Mouse (Mus musculus) small intestine, adult 2 months (tissue): Measurements from ENCODE around the gene Enho.

Source experiments
- CTCF ChIP-seq: fragments of 200-500 bp; IDR thresholded peaks from 2 replicates; pipeline ENCODE4 v1.5.1; 2012; ENCODE audit warnings: low read depth, mild to moderate bottlenecking, control low read depth, inconsistent platforms, low read length, moderate library complexity, mixed read lengths; ENCODE audit not compliant: insufficient replicate concordance, insufficient read length; ENCODE audit errors: extremely low read depth
- POLR2A ChIP-seq: fragments of 200-500 bp; IDR thresholded peaks from 2 replicates; pipeline ENCODE4 v1.6.1; 2012; ENCODE audit warnings: low read depth, mild to moderate bottlenecking, control low read depth, inconsistent platforms, low read length, moderate library complexity

DNA sequence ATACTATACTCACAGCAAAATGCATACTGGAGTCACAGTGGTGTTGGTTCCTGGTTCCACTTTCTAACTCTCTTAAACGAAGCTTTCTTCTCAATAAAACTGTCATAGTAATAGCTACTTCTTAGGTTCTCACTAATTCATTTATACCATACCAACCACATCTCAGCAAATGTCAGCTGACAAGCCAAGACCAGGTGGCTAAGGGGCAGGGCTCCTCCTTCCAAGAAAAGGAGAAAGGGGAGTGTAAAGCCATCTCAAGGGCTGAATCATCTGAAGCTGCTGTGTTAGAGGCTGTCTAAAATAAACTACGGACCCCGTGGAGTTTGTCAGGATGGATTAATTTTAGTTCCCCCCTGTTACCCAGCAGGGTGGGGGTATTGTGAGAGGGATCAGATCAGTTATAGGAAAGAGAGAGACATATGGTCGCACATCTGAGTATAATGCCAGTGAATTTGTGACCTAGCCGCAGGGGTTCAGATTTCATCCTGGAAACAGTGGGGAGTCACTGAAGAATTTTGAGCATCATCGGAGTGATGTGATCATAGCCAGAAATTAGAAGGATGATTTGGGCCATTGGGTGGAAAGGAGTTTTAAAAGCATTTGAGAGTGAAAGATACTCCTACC is 1.2 kb upstream of the Enho start:
- TF ChIP-seq CTCF = no peak
- TF ChIP-seq POLR2A = no peak
